Mouse (Mus musculus) testis, adult 2 months (tissue): ENCODE data around the gene Epb41. TPM values are rescaled to one million over a fixed set of nuclear protein-coding genes. Genes with fewer than 3 reads are reported as not detected.

Experiments used
- H3K27ac ChIP-seq: fragments of 200-500 bp; 2 replicates; pipeline ENCODE4 v1.5.1; 2012; ENCODE audit warnings: low read depth, low read length; ENCODE audit not compliant: control insufficient read depth, insufficient read depth
- H3K27me3 ChIP-seq: fragments of 200-500 bp; 2 replicates; pipeline ENCODE4 v1.6.1; 2012; ENCODE audit warnings: mild to moderate bottlenecking, low read length, moderate library complexity; ENCODE audit not compliant: control insufficient read depth, insufficient read depth
- H3K36me3 ChIP-seq: fragments of 200-500 bp; 2 replicates; pipeline ENCODE4 v1.6.1; 2012; ENCODE audit warnings: mild to moderate bottlenecking, low read length; ENCODE audit not compliant: control insufficient read depth, insufficient read depth
- H3K4me1 ChIP-seq: fragments of 200-500 bp; 2 replicates; pipeline ENCODE4 v1.6.1; 2012; ENCODE audit warnings: low read length; ENCODE audit not compliant: control insufficient read depth, insufficient read depth
- H3K4me3 ChIP-seq: fragments of 200-500 bp; 2 replicates; pipeline ENCODE4 v1.5.1; 2012; ENCODE audit warnings: low read depth, mild to moderate bottlenecking, low read length, moderate library complexity, mixed read lengths; ENCODE audit not compliant: control insufficient read depth
- CTCF ChIP-seq: fragments of 200-500 bp; IDR thresholded peaks from 2 replicates; pipeline ENCODE4 v1.5.1; 2012; ENCODE audit warnings: low read depth, mild to moderate bottlenecking, inconsistent platforms, low read length, moderate library complexity; ENCODE audit not compliant: control insufficient read depth, insufficient read depth, insufficient replicate concordance
- POLR2A ChIP-seq: fragments of 200-500 bp; IDR thresholded peaks from 2 replicates; pipeline ENCODE4 v1.6.1; 2012; ENCODE audit warnings: low read depth, mild to moderate bottlenecking, inconsistent platforms, low read length, moderate library complexity; ENCODE audit not compliant: control insufficient read depth
- polyA plus RNA-seq: library from polyadenylated mRNA; depleted of rRNA; stranded (reverse); fragments of >200 nt; gene quantifications from 2 replicates; pipeline ENCODE4 v1.2.3, GENCODE M21; 2012

The Epb41 gene
- polyA plus RNA-seq, 1 experiment = 8.7 TPM

DNA sequence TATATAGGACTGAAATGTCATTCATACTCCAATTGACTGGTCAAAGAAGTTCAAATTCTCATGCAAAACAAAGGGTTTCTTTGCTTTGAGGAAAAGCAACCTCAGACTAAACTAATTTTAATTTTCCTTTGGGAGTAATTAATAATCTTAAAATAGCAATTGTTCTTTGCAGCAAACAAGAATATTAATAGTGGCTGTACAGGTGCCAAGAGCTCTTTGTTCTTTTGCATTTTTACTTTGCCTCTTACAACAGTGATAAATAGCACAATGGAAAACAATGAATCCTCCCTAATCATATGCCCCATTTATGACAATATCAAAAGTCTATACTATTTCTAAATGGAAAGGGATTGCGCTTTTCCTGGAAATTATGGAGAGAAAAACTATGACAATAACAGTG is 47.3 kb downstream of the Epb41 start:
- no peak overlapping the region for H3K27ac ChIP-seq
- no peaks in the 10 kb centered on the region for H3K27me3 ChIP-seq
- no peaks in the 10 kb centered on the region for H3K4me1 ChIP-seq
- no peak for TF ChIP-seq CTCF
- no peak for TF ChIP-seq POLR2A
- H3K4me3 ChIP-seq = no peak overlapping the region
- no peaks in the 10 kb centered on the region for H3K36me3 ChIP-seq

DNA sequence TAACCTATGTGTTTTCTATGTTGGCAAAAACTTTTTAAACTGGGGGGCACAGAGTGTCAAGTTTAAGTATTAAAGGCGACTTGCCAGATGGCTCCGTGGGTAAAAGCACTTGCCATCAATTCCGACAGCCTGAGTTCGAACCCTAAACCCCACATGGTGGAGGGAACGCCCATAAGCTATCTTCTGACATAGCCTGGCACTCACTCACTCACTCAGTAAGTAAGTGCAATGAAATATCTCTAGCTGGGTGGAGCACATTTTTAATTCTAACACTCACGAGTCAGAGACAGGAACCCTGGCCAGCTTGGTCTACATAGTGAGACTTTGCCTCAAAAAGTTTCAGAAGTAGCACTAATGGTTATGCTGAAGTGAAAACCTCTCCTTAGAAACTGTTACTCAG is 48.0 kb downstream of the Epb41 start:
- no peaks in the 10 kb centered on the region for H3K4me1 ChIP-seq
- no peaks in the 10 kb centered on the region for H3K36me3 ChIP-seq
- H3K27me3 ChIP-seq = no peaks in the 10 kb centered on the region
- H3K27ac ChIP-seq = no peak overlapping the region
- TF ChIP-seq POLR2A = no peak
- no peak for TF ChIP-seq CTCF
- no peak overlapping the region for H3K4me3 ChIP-seq

DNA sequence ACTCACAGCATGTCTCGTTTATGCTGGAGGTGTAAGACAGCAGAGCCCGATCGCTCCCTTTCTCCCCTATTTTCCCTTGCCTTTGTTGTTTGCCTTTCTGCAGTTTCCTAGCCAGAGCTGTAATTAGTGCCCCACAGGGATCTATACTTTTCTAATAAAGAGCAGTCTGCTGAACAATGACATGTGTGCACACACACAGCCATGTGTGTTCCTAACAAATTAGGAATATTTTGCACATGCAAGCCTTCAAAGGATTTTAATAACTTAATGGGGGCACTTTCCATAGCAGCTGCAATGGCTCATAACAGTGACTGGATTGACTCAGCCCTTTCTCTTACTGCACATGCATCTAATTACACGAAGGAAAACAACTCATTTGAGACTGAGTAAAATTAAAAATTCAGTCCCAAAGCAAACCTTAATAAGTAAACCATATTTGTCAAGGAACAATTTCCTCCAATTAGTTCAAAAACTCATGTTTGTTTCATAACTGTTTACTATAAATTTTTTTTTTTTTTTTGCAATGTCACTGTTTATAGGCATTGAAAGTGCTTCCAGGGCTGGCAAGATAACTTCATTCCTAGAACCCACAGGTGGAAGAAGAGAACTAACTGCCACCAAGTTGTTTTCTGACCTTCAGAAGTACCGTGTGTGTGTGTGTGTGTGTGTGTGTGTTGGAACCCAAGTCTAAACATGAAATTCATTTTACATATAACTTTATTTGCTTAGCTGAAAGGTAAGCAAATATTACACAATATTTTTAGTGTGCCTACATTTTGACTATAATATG is 49.2 kb downstream of the Epb41 start:
- Histone ChIP-seq H3K27me3 (no peaks in the 10 kb centered on the region), H3K36me3 (no peaks in the 10 kb centered on the region), H3K4me1 (no peaks in the 10 kb centered on the region), H3K4me3 (no peak overlapping the region), H3K27ac (no peak overlapping the region)
- no peak for TF ChIP-seq POLR2A
- TF ChIP-seq CTCF = no peak

DNA sequence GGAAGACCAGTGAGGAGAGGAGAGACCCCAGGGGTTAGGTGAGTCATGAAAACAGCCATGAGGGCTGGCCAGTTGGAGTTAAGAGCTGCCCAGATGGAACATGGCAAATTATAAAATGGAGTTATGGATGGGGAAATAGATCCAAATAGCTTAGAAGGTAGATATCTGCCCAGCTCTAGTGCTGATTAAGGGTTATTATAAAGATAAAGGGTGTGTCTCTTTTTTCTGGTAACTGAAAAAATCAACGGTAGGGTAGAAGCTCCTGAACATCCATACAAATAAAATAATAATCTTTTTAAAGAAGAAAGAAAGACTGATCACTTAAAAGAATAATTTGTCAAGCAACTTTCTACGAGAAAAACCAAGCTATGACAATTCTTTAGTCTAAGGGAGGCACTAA is 49.9 kb downstream of the Epb41 start:
- TF ChIP-seq POLR2A (no peak), CTCF (no peak)
- Histone ChIP-seq H3K4me3 (no peak overlapping the region), H3K36me3 (no peaks in the 10 kb centered on the region), H3K27me3 (no peaks in the 10 kb centered on the region), H3K4me1 (no peaks in the 10 kb centered on the region), H3K27ac (no peak overlapping the region)

DNA sequence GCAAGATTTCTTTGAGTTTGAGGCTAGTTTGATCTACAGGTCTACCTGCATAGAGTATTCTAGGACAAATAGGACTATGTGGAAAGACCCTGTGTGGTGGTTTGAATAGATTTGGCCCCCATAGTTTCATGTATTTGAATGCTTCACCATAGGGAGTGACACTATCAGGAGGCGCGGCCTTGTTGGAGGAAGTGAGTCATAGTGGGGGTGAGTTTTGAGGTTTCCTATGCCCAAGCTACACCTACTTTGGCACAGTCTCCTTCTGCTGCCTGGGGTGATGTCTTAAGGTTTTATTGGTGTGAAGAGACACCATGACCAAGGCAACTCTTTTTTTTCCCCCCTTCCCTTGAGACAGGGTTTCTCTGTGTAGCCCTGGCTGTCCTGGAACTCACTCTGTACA is 51.3 kb downstream of the Epb41 start:
- H3K27me3 ChIP-seq = no peaks in the 10 kb centered on the region
- H3K4me3 ChIP-seq = no peak overlapping the region
- no peaks in the 10 kb centered on the region for H3K4me1 ChIP-seq
- no peak overlapping the region for H3K27ac ChIP-seq
- TF ChIP-seq CTCF = no peak
- no peak for TF ChIP-seq POLR2A
- no peaks in the 10 kb centered on the region for H3K36me3 ChIP-seq

DNA sequence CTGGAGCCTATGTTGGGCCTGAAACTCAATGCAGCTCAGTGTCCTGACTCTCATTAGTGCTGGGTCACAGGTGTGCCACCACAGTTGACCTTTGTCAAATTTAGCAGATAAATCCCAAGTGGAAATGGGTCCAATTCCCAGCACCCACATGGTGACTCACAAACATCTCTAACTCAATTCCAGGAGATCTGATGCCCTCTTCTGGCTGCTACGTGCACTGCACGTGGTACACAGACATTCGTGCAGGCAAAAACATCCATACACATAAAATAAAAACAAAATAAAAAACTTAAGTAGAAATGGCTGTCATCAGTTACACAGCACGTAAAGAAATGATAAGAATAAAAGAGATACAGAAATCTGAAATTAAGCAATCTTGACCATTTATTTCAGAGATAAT is 52.5 kb downstream of the Epb41 start:
- no peak overlapping the region for H3K4me3 ChIP-seq
- H3K27ac ChIP-seq = no peak overlapping the region
- H3K36me3 ChIP-seq = no peaks in the 10 kb centered on the region
- H3K4me1 ChIP-seq = no peaks in the 10 kb centered on the region
- H3K27me3 ChIP-seq = no peaks in the 10 kb centered on the region
- no peak for TF ChIP-seq POLR2A
- TF ChIP-seq CTCF = 0 out of 2 replicates have a peak, but pooled peaks have one; percentile 26

DNA sequence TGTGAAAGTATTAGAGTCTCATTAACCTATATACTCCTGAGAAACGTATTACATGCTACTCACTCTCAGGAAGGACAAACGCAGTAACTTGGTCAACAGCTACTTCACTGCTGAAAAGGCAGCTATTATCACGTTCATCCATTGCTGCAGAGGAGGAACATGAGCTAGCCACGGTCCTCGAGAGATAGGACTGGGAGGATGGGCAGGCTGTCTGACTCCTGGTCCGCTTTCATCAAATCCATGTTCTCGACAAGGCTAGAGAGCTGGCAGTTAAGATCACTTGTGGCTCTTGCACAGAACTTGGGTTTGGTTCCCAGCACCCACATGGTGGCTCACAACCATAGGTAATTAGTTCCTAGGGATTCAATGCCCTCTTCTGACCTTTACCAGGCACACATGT is 53.2 kb downstream of the Epb41 start:
- H3K27me3 ChIP-seq = no peaks in the 10 kb centered on the region
- no peaks in the 10 kb centered on the region for H3K4me1 ChIP-seq
- H3K27ac ChIP-seq = no peak overlapping the region
- TF ChIP-seq CTCF = no peak
- no peak for TF ChIP-seq POLR2A
- H3K36me3 ChIP-seq = no peaks in the 10 kb centered on the region
- no peak overlapping the region for H3K4me3 ChIP-seq
